Mouse (Mus musculus) erythroblast, embryonic 14.5 days (primary cell): ENCODE data around the gene Ech1.

Source experiments
- GATA1 ChIP-seq: IDR thresholded peaks from 2 replicates; pipeline ENCODE4 v1.6.1; 2012; ENCODE audit warnings: low read length, inconsistent platforms, mixed read lengths
- TAL1 ChIP-seq: IDR thresholded peaks from 3 replicates; pipeline ENCODE4 v1.6.1; 2012; ENCODE audit warnings: low read length, inconsistent platforms, mixed read lengths

GRCm38 (mm10) chr7:28849700-28850236, 24.8 kb downstream of the Ech1 start:
- TF ChIP-seq TAL1 (no peak), GATA1 (no peak)
